ENCODE assay signal across 26 mouse cellular contexts in the genomic region with DNA sequence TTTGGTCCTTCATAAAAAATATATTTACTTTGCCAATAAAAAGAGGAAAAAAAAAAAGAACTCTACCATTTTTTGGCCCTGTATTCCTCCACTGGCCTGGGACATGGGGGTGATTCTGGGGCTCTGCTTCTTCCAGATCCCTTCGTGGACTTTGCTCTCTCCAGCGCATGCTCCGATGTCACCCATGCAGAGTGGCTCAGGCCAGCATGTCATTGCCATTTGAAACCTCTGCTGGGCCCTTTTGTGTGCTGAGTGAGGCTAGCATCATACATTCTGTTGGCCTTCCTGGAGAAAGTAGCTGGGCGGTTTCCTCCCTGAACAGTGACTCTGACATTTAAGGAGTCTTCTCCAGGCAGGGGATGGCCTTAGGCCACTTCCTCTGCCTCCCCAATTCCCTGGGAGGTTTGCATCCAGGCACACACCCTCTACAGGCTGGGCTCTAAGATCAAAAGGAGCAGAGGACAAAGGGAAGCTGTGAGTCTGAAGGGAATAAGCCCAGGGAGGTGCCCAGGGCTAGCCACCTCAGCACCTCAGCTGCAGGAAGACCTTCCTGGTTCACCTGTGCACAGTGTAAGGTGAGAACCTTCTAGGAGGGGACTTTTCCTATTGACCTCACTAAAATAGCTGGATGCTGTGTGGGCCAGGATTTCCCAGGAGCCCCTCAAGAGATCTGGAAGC. TPM values are rescaled to one million over a fixed set of nuclear protein-coding genes. Genes with fewer than 3 reads are reported as not detected.
DNase-seq lines count a peak whose midpoint lies in the region; ATAC-seq and TF ChIP-seq lines count a peak whose summit lies in the region.
"Had no signal": no experiment of that assay in that cellular context is flagged by ENCODE, and none has a peak within 500 bp of the region (broad histone marks: within the 10 kb centered on the region; RNA-seq: fewer than 3 reads in every experiment).

No protein-coding gene starts in this region.

- H3K27ac ChIP-seq in kidney, adult 2 months (ENCODE audit: insufficient read depth, low read depth, low read length): no peak overlapping the region
- 0 out of 2 replicates have a peak overlapping the region, but pooled peaks have one; percentile 42 for H3K27ac ChIP-seq in midbrain, embryonic 10.5 days (replicated peaks)
- no peak overlapping the region for H3K27ac ChIP-seq in midbrain, embryonic 15.5 days
- H3K27ac ChIP-seq in liver, embryonic 15.5 days (replicated peaks): 0 out of 2 replicates have a peak overlapping the region, but pooled peaks have one; percentile 19
- H3K27ac ChIP-seq: embryonic facial prominence, embryonic 10.5 days; heart, embryonic 15.5 days; hindbrain, embryonic 15.5 days; intestine, embryonic 15.5 days; kidney, postnatal 0 days; neural tube, embryonic 13.5 days; stomach, embryonic 15.5 days had no signal

- no peak for TF ChIP-seq CTCF in kidney, adult 2 months (conservative IDR thresholded peaks at IDR 0.05; ENCODE audit: insufficient read depth, insufficient read length, low read depth, low read length)

- no peak for ATAC-seq in midbrain, embryonic 15.5 days (replicated peaks)
- no peak for ATAC-seq in liver, embryonic 15.5 days (ENCODE audit: insufficient read depth)
- no peak for ATAC-seq in inflammation-experienced regulatory T-cells, adult 6 months
- ATAC-seq: forebrain, postnatal 0 days; intestine, embryonic 15.5 days had no signal

- no peak overlapping the region for H3K4me3 ChIP-seq in kidney, adult 2 months (ENCODE audit: insufficient read depth, low read depth, low read length)
- H3K4me3 ChIP-seq in midbrain, embryonic 10.5 days: no peak overlapping the region
- no peak overlapping the region for H3K4me3 ChIP-seq in midbrain, embryonic 15.5 days
- no peak overlapping the region for H3K4me3 ChIP-seq in liver, embryonic 15.5 days (replicated peaks)
- H3K4me3 ChIP-seq: embryonic facial prominence, embryonic 10.5 days; heart, embryonic 15.5 days; hindbrain, embryonic 15.5 days; intestine, embryonic 15.5 days; myocyte; neural tube, embryonic 13.5 days; stomach, embryonic 15.5 days had no signal

- WGBS in kidney, adult 2 months: 61% methylated on average over 4 of the region's 4 CpGs
- WGBS in midbrain, embryonic 10.5 days: 75% methylated on average over 4 of the region's 4 CpGs
- WGBS in midbrain, embryonic 15.5 days: 75% methylated on average over 4 of the region's 4 CpGs
- WGBS in liver, embryonic 15.5 days (ENCODE audit: insufficient replicate concordance): 60% methylated on average over 4 of the region's 4 CpGs

- H3K9ac ChIP-seq in midbrain, embryonic 15.5 days: no peak overlapping the region
- H3K9ac ChIP-seq in liver, embryonic 15.5 days: no peak overlapping the region
- H3K9ac ChIP-seq: forebrain, postnatal 0 days; heart, embryonic 15.5 days; hindbrain, embryonic 15.5 days; intestine, embryonic 15.5 days; lung, embryonic 14.5 days; neural tube, embryonic 13.5 days; stomach, embryonic 15.5 days had no signal

- no peaks in the 10 kb centered on the region for H3K9me3 ChIP-seq in midbrain, embryonic 10.5 days (replicated peaks)
- H3K9me3 ChIP-seq in midbrain, embryonic 15.5 days: no peaks in the 10 kb centered on the region
- no peaks in the 10 kb centered on the region for H3K9me3 ChIP-seq in liver, embryonic 15.5 days (replicated peaks)
- H3K9me3 ChIP-seq: embryonic facial prominence, embryonic 10.5 days; heart, embryonic 15.5 days; hindbrain, embryonic 15.5 days; intestine, embryonic 15.5 days; neural tube, embryonic 13.5 days; stomach, embryonic 15.5 days had no signal

- H3K4me1 ChIP-seq in kidney, adult 2 months (ENCODE audit: control insufficient read depth, insufficient read depth, low read length): peaks cover 44% of the 10 kb centered on the region
- H3K4me1 ChIP-seq in midbrain, embryonic 10.5 days: peaks cover 23% of the 10 kb centered on the region
- no peaks in the 10 kb centered on the region for H3K4me1 ChIP-seq in midbrain, embryonic 15.5 days
- peaks cover 13% of the 10 kb centered on the region; the same call in 1 of the 2 replicates for H3K4me1 ChIP-seq in liver, embryonic 15.5 days (replicated peaks)

- no peak overlapping the region for H3K4me2 ChIP-seq in midbrain, embryonic 15.5 days
- no peak overlapping the region for H3K4me2 ChIP-seq in liver, embryonic 15.5 days
- H3K4me2 ChIP-seq: heart, embryonic 15.5 days; hindbrain, embryonic 15.5 days; intestine, embryonic 15.5 days; lung, embryonic 14.5 days; neural tube, embryonic 13.5 days; stomach, embryonic 15.5 days had no signal

- peak; percentile 65 for DNase-seq in kidney, adult 2 months
- DNase-seq in kidney, postnatal 4 days: no peak
- no peak for DNase-seq in midbrain, embryonic 10.5 days (ENCODE audit: low spot score)
- DNase-seq in cerebellum, adult 9-11 months: no peak
- DNase-seq: adrenal gland, postnatal 25 days; cerebellum, adult 8-10 months; forebrain, postnatal 0 days; gastrocnemius, postnatal 25 days; heart, postnatal 36 days; layer of hippocampus, adult 9-11 months; lung, embryonic 14.5 days; midbrain, embryonic 14.5 days; right cerebral cortex, postnatal 4 days; thymus, postnatal 25 days had no signal

- no peak for TF ChIP-seq POLR2A in kidney, adult 2 months (IDR thresholded peaks at IDR 0.05; ENCODE audit: low read depth, low read length)

- H3K36me3 ChIP-seq in kidney, adult 2 months (ENCODE audit: control insufficient read depth, insufficient read depth, low read length): no peaks in the 10 kb centered on the region
- no peaks in the 10 kb centered on the region for H3K36me3 ChIP-seq in midbrain, embryonic 10.5 days
- H3K36me3 ChIP-seq in midbrain, embryonic 15.5 days (replicated peaks): no peaks in the 10 kb centered on the region
- no peaks in the 10 kb centered on the region for H3K36me3 ChIP-seq in liver, embryonic 15.5 days (replicated peaks)
- H3K36me3 ChIP-seq: hindbrain, embryonic 15.5 days; intestine, embryonic 15.5 days; neural tube, embryonic 13.5 days; stomach, embryonic 15.5 days had no signal

- H3K27me3 ChIP-seq in kidney, adult 2 months (replicated peaks; ENCODE audit: control insufficient read depth, insufficient read depth, low read length): no peaks in the 10 kb centered on the region
- no peaks in the 10 kb centered on the region for H3K27me3 ChIP-seq in midbrain, embryonic 10.5 days (ENCODE audit: low read depth, poor library complexity, severe bottlenecking)
- no peaks in the 10 kb centered on the region for H3K27me3 ChIP-seq in midbrain, embryonic 15.5 days (replicated peaks)
- H3K27me3 ChIP-seq in liver, embryonic 15.5 days: no peaks in the 10 kb centered on the region
- H3K27me3 ChIP-seq: heart, embryonic 15.5 days; hindbrain, embryonic 15.5 days; intestine, embryonic 15.5 days; neural tube, embryonic 13.5 days; stomach, embryonic 15.5 days had no signal

RNA-seq across cellular contexts. Expression of gene Aldh1l1, which starts 10.9 kb away (rescaled TPM):
- 253 and 260 TPM in 2 replicates for polyA plus RNA-seq in kidney, adult 2 months (2012; rRNA removed)
- polyA plus RNA-seq in midbrain, embryonic 10.5 days (2016; fragmentation: Nextera tagmentation; extraction: Ambion mirVana): 2.7 and 3.7 TPM in 2 replicates
- 49.9 and 58.7 TPM in 2 replicates for polyA plus RNA-seq in midbrain, embryonic 15.5 days (2015; fragmentation: Nextera tagmentation; extraction: Ambion mirVana)
- 32.1 and 39.0 TPM in 2 replicates for polyA plus RNA-seq in liver, embryonic 15.5 days (2015; fragmentation: Nextera tagmentation; extraction: Ambion mirVana)
- polyA plus RNA-seq in inflammation-experienced regulatory T-cells, adult 6 months (2017; shearing (Covaris generic)): under 1 TPM in 2 of 3 experiments, not detected in 1; 0.34 to 0.77 TPM

RNA-seq across cellular contexts. Expression of gene Klf15, which starts 12.9 kb away (rescaled TPM):
- 131 and 170 TPM in 2 replicates for polyA plus RNA-seq in kidney, adult 2 months (2012; rRNA removed)
- polyA plus RNA-seq in midbrain, embryonic 10.5 days (2016; fragmentation: Nextera tagmentation; extraction: Ambion mirVana): 4.2 and 4.9 TPM in 2 replicates
- 13.6 and 15.5 TPM in 2 replicates for polyA plus RNA-seq in midbrain, embryonic 15.5 days (2015; fragmentation: Nextera tagmentation; extraction: Ambion mirVana)
- 18.4 and 22.4 TPM in 2 replicates for polyA plus RNA-seq in liver, embryonic 15.5 days (2015; fragmentation: Nextera tagmentation; extraction: Ambion mirVana)
- polyA plus RNA-seq in inflammation-experienced regulatory T-cells, adult 6 months (2017; shearing (Covaris generic)): not detected
- polyA plus RNA-seq: C2C12 had no signal

RNA-seq across cellular contexts. Expression of gene Cfap100, which starts 46.7 kb away (rescaled TPM):
- polyA plus RNA-seq in kidney, adult 2 months (2012; rRNA removed): 0.05 and 0.27 TPM in 2 replicates
- polyA plus RNA-seq in midbrain, embryonic 10.5 days (2016; fragmentation: Nextera tagmentation; extraction: Ambion mirVana): 1.9 TPM in 2 replicates
- 7.8 and 8.1 TPM in 2 replicates for polyA plus RNA-seq in midbrain, embryonic 15.5 days (2015; fragmentation: Nextera tagmentation; extraction: Ambion mirVana)
- 0.08 TPM in 1 of 2 replicates, not detected in the other for polyA plus RNA-seq in liver, embryonic 15.5 days (2015; fragmentation: Nextera tagmentation; extraction: Ambion mirVana)
- polyA plus RNA-seq in inflammation-experienced regulatory T-cells, adult 6 months (2017; shearing (Covaris generic)): under 1 TPM in 1 of 3 experiments, not detected in 2; 0.36 TPM

Comparison
In these comparisons a context has a peak if more than half of its experiments do, and no peak if none do; other contexts are left out.
1. H3K27ac ChIP-seq: peak in midbrain, embryonic 10.5 days (single experiment) and liver, embryonic 15.5 days (single experiment); none in kidney, adult 2 months (single experiment) and midbrain, embryonic 15.5 days (single experiment).